Mouse (Mus musculus) C2C12 (cell line): ENCODE data around the gene Olfr603. TPM values are rescaled to one million over a fixed set of nuclear protein-coding genes. Genes with fewer than 3 reads are reported as not detected.

Experiments used
- H3K27me3 ChIP-seq: one replicate; pipeline ENCODE4 v1.6.1; 2011; ENCODE audit not compliant: control insufficient read depth, insufficient read depth, insufficient read length
- H3K36me3 ChIP-seq: one replicate; pipeline ENCODE4 v1.6.1; 2011; ENCODE audit not compliant: control insufficient read depth, insufficient read depth
- H3K4me3 ChIP-seq: one replicate; pipeline ENCODE4 v1.5.1; 2011; ENCODE audit warnings: mild to moderate bottlenecking, control low read depth; ENCODE audit not compliant: poor library complexity, insufficient read depth, severe bottlenecking
- H3K79me2 ChIP-seq: one replicate; pipeline ENCODE4 v1.6.1; 2011; ENCODE audit not compliant: control insufficient read depth, insufficient read depth
- H3K79me3 ChIP-seq: one replicate; pipeline ENCODE4 v1.6.1; 2011; ENCODE audit warnings: low read depth, control low read depth
- H3ac ChIP-seq: one replicate; pipeline ENCODE3; 2011; ENCODE audit warnings: low read depth; ENCODE audit not compliant: control insufficient read depth, insufficient read length
- CEBPB ChIP-seq: IDR thresholded peaks from one replicate; pipeline ENCODE4 v1.6.1; 2011; ENCODE audit warnings: low read depth, mild to moderate bottlenecking, control low read depth, moderate library complexity
- CTCF ChIP-seq: IDR thresholded peaks from one replicate; pipeline ENCODE4 v1.5.1; 2011; ENCODE audit not compliant: control insufficient read depth, insufficient read depth, insufficient read length
- FOSL1 ChIP-seq: IDR thresholded peaks from one replicate; pipeline ENCODE4 v1.8.0; 2011; ENCODE audit warnings: mild to moderate bottlenecking, low read length; ENCODE audit not compliant: poor library complexity, insufficient read depth, severe bottlenecking
- MAX ChIP-seq: IDR thresholded peaks from one replicate; pipeline ENCODE4 v1.6.1; 2011; ENCODE audit warnings: mild to moderate bottlenecking, control low read depth
- MYOD1 ChIP-seq: IDR thresholded peaks from one replicate; pipeline ENCODE4 v1.6.1; 2011; ENCODE audit warnings: low read depth; ENCODE audit not compliant: control insufficient read depth, insufficient read length
- MYOG ChIP-seq: IDR thresholded peaks from one replicate; pipeline ENCODE4 v1.6.1; 2011; ENCODE audit not compliant: control insufficient read depth, insufficient read length; ENCODE audit errors: extremely low read depth
- USF1 ChIP-seq: IDR thresholded peaks from one replicate; pipeline ENCODE4 v1.6.1; 2011; ENCODE audit warnings: low read depth, mild to moderate bottlenecking, control low read depth, moderate library complexity
- microRNA-seq: library from miRNA; unstranded; fragments of <30 nt; microRNA quantifications from one replicate; pipeline ENCODE4, GENCODE M21; 2019; ENCODE audit warnings: borderline microRNAs expressed
- polyA plus RNA-seq: library from polyadenylated mRNA; unstranded; fragments of >200 nt; fragmentation: generic; extraction: Trizol; gene quantifications from one replicate; pipeline ENCODE4 v1.2.1, GENCODE M21; 2012; ENCODE audit warnings: missing spikeins

Olfr603 gene
- polyA plus RNA-seq, 1 experiment: not detected

GRCm38 (mm10) chr7:103335617-103336016, 50.4 kb downstream of the Olfr603 start, which contains the start of gene Olfr599:
Olfr599 (plus strand) TSS chr7:103335917.
- no peak for TF ChIP-seq MYOG
- TF ChIP-seq FOSL1: no peak
- TF ChIP-seq USF1: no peak
- no peak for TF ChIP-seq MYOD1
- no peak for TF ChIP-seq MAX
- no peak for TF ChIP-seq CTCF
- no peak for TF ChIP-seq CEBPB
- no peaks in the 10 kb centered on the region for H3K36me3 ChIP-seq

More at GRCm38 (mm10) chr7:103335617-103336016, 50.4 kb downstream of the Olfr603 start, which contains the start of gene Olfr599:
- H3K79me2 ChIP-seq: no peaks in the 10 kb centered on the region
- H3ac ChIP-seq: no peak within 1 kb of the TSS
- H3K27me3 ChIP-seq: no peaks in the 10 kb centered on the region
- no peaks in the 10 kb centered on the region for H3K79me3 ChIP-seq
- H3K4me3 ChIP-seq: no peak within 1 kb of the TSS

Small RNA genes within 50 kb of the gene (microRNA-seq; reads per million reads assigned to microRNA genes)
- not detected for gene Gm25774

Other genes starting within 250 kb of the Olfr603 start
- gene Olfr588-ps1, start 245.3 kb downstream of the Olfr603 start, polyA plus RNA-seq: not detected
- gene Olfr589, start 229.8 kb downstream of the Olfr603 start, polyA plus RNA-seq: not detected
- not detected for gene Olfr591, start 207.8 kb downstream of the Olfr603 start, polyA plus RNA-seq
- gene Olfr592, start 201.4 kb downstream of the Olfr603 start, polyA plus RNA-seq: not detected
- gene Olfr593, start 174.3 kb downstream of the Olfr603 start, polyA plus RNA-seq: not detected
- not detected for gene Olfr594, start 169.2 kb downstream of the Olfr603 start, polyA plus RNA-seq
- not detected for gene Usp17ld, start 133.7 kb downstream of the Olfr603 start, polyA plus RNA-seq
- gene Olfr596, start 80.5 kb downstream of the Olfr603 start, polyA plus RNA-seq: not detected
- not detected for gene Olfr597, start 69.9 kb downstream of the Olfr603 start, polyA plus RNA-seq
- gene Olfr598, start 62.6 kb downstream of the Olfr603 start, polyA plus RNA-seq: not detected
- not detected for gene Olfr599, start 50.3 kb downstream of the Olfr603 start, polyA plus RNA-seq
- not detected for gene Olfr600, start 36.5 kb downstream of the Olfr603 start, polyA plus RNA-seq
- gene Olfr601, start 23.5 kb downstream of the Olfr603 start, polyA plus RNA-seq: not detected
- gene Usp17lc, start 28.9 kb upstream of the Olfr603 start, polyA plus RNA-seq: 0.08 TPM
- gene Olfr605, start 59.3 kb upstream of the Olfr603 start, polyA plus RNA-seq: not detected
- not detected for gene Olfr606, start 62.9 kb upstream of the Olfr603 start, polyA plus RNA-seq
- not detected for gene Olfr607, start 78.0 kb upstream of the Olfr603 start, polyA plus RNA-seq
- not detected for gene Olfr608, start 83.7 kb upstream of the Olfr603 start, polyA plus RNA-seq
- gene Olfr609, start 111.9 kb upstream of the Olfr603 start, polyA plus RNA-seq: not detected
- not detected for gene Olfr610, start 125.9 kb upstream of the Olfr603 start, polyA plus RNA-seq
- gene Olfr611, start 134.7 kb upstream of the Olfr603 start, polyA plus RNA-seq: not detected
- gene Olfr612, start 156.5 kb upstream of the Olfr603 start, polyA plus RNA-seq: not detected
- not detected for gene Olfr613, start 161.9 kb upstream of the Olfr603 start, polyA plus RNA-seq
- not detected for gene Olfr615, start 169.9 kb upstream of the Olfr603 start, polyA plus RNA-seq
- not detected for gene Olfr616, start 183.0 kb upstream of the Olfr603 start, polyA plus RNA-seq
- gene Olfr617, start 186.9 kb upstream of the Olfr603 start, polyA plus RNA-seq: not detected
- gene Olfr618, start 203.9 kb upstream of the Olfr603 start, polyA plus RNA-seq: not detected
- gene Olfr619, start 214.4 kb upstream of the Olfr603 start, polyA plus RNA-seq: not detected
- not detected for gene Olfr620, start 226.4 kb upstream of the Olfr603 start, polyA plus RNA-seq